11 mouse cellular contexts compared by ENCODE assay signal in genomic region chr14:34960227-34960626, GRCm38 (mm10).
DNase-seq lines count a peak whose midpoint lies in the region; ATAC-seq lines count a peak whose summit lies in the region.
"Had no signal": no experiment of that assay in that cellular context is flagged by ENCODE, and none has a peak within 500 bp of the region (broad histone marks: within the 10 kb centered on the region; RNA-seq: fewer than 3 reads in every experiment).

No protein-coding gene starts in this region.

- no peak overlapping the region for H3K4me3 ChIP-seq in heart, embryonic 12.5 days

- WGBS in heart, embryonic 12.5 days = 66% methylated on average over 6 of the region's 6 CpGs

- peaks cover 10% of the 10 kb centered on the region for H3K4me1 ChIP-seq in heart, embryonic 12.5 days (replicated peaks)

- ATAC-seq in heart, embryonic 12.5 days (ENCODE audit: insufficient number of reproducible peaks, low FRiP score) = no peak
- ATAC-seq: liver, postnatal 0 days had no signal

- H3K4me2 ChIP-seq in heart, embryonic 12.5 days = no peak overlapping the region

- no peaks in the 10 kb centered on the region for H3K9me3 ChIP-seq in heart, embryonic 12.5 days (replicated peaks)

- no peak overlapping the region for H3K9ac ChIP-seq in heart, embryonic 12.5 days
- H3K9ac ChIP-seq: liver, postnatal 0 days had no signal

- intact Hi-C loops in left cerebral cortex, postnatal 14 days (cut with DNase I) = loop anchor here (10.0 kb wide), 1 partner anchor 115 kb away; no protein-coding TSS in a partner anchor

- H3K27me3 ChIP-seq in heart, embryonic 12.5 days (replicated peaks) = no peaks in the 10 kb centered on the region

- H3K36me3 ChIP-seq in heart, embryonic 12.5 days = no peaks in the 10 kb centered on the region

- no peak overlapping the region for H3K27ac ChIP-seq in heart, embryonic 12.5 days (ENCODE audit: poor library complexity, severe bottlenecking)

- DNase-seq in heart, postnatal 4 days = peak; percentile 7
- peak; percentile 32 for DNase-seq in Muller cell, postnatal 12 days (ENCODE audit: inconsistent ontology term)
- peak; percentile 52 to 75 for DNase-seq in frontal cortex, adult 2 months (ENCODE audit: extremely low spot score in 1 of 2, low spot score in 1 of 2)
- peak; percentile 54 to 86 for DNase-seq in left cerebral cortex, postnatal 14 days (ENCODE audit: low spot score in 2 of 2)
- DNase-seq in thymus, postnatal 36 days = no peak
- no peak for DNase-seq in gastrocnemius, postnatal 10 days
- DNase-seq in testis, postnatal 14 days (ENCODE audit: low spot score) = no peak
- DNase-seq: cerebellum, postnatal 36 days; heart, postnatal 14 days; liver, postnatal 0 days had no signal

Comparison
In these comparisons a context has a peak if more than half of its experiments do, and no peak if none do; other contexts are left out.
1. DNase-seq: peak in heart, postnatal 4 days (single experiment), Muller cell, postnatal 12 days (single experiment), frontal cortex, adult 2 months (2 of 2) and left cerebral cortex, postnatal 14 days (2 of 2); none in thymus, postnatal 36 days (0 of 2), gastrocnemius, postnatal 10 days (single experiment) and testis, postnatal 14 days (single experiment).